Mouse (Mus musculus) embryonic facial prominence, embryonic 12.5 days (tissue): ENCODE measurements around the gene Tubd1. TPM values are rescaled to one million over a fixed set of nuclear protein-coding genes. Genes with fewer than 3 reads are reported as not detected.

Experiments
- ATAC-seq: fragments of 200-750 bp; cut with Nextera tagmentation; 2 replicates; pipeline ENCODE4 v1.8.0; 2017; ENCODE audit not compliant: insufficient number of reproducible peaks, insufficient read depth, low FRiP score, low TSS enrichment
- H3K27ac ChIP-seq: fragments of 300-500 bp; sonication (generic); 2 replicates; pipeline ENCODE4 v1.5.1; 2016; ENCODE audit warnings: mild to moderate bottlenecking
- H3K27me3 ChIP-seq: fragments of 300-500 bp; sonication (generic); 2 replicates; pipeline ENCODE4 v1.6.1; 2016; ENCODE audit warnings: mild to moderate bottlenecking, moderate library complexity
- H3K36me3 ChIP-seq: fragments of 300-500 bp; sonication (generic); 2 replicates; pipeline ENCODE4 v1.6.1; 2016; ENCODE audit warnings: mild to moderate bottlenecking
- H3K4me1 ChIP-seq: fragments of 300-500 bp; sonication (generic); 2 replicates; pipeline ENCODE4 v1.6.1; 2016
- H3K4me2 ChIP-seq: fragments of 300-500 bp; sonication (generic); replicated peaks from 2 replicates; pipeline ENCODE4 v1.6.1; 2016; ENCODE audit warnings: mild to moderate bottlenecking, moderate library complexity
- H3K4me3 ChIP-seq: fragments of 300-500 bp; sonication (generic); 2 replicates; pipeline ENCODE4 v1.5.1; 2016; ENCODE audit warnings: mild to moderate bottlenecking
- H3K9ac ChIP-seq: fragments of 300-500 bp; sonication (generic); 2 replicates; pipeline ENCODE4 v1.6.1; 2016; ENCODE audit warnings: mild to moderate bottlenecking, moderate library complexity
- H3K9me3 ChIP-seq: fragments of 300-500 bp; sonication (generic); 2 replicates; pipeline ENCODE4 v1.6.1; 2016; ENCODE audit warnings: mild to moderate bottlenecking, moderate library complexity
- WGBS: fragments of 180-500 bp; shearing (Covaris S2); methylation state at CpG from one replicate; pipeline ENCODE4 v1.1.7; 2016; 5-methylcytosine and 5-hydroxymethylcytosine counted together
- polyA plus RNA-seq: library from polyadenylated mRNA; unstranded; fragments of >200 nt; fragmentation: Nextera tagmentation; extraction: Ambion mirVana; gene quantifications from 2 replicates; pipeline ENCODE4 v1.2.1, GENCODE M21; 2016

Gene Tubd1
- 11.2 and 14.0 TPM in 2 replicates for polyA plus RNA-seq

- Histone ChIP-seq H3K9ac (peak within 1 kb of the TSS; percentile 98), H3K4me1 (peaks cover 20% of the 10 kb centered on the region), H3K36me3 (0 out of 2 replicates have a peak, but pooled peaks cover 5% of the 10 kb centered on the region), H3K4me3 (peak within 1 kb of the TSS; percentile 99), H3K9me3 (no peaks in the 10 kb centered on the region), H3K27ac (peak within 1 kb of the TSS; percentile 83), H3K4me2 (peak within 1 kb of the TSS; percentile 83), H3K27me3 (no peaks in the 10 kb centered on the region)
- under 1% methylated on average over 43 of the region's 43 CpGs for WGBS
- peak; percentile 94 for ATAC-seq
Measured at GRCm38 (mm10) chr11:86544639-86545299, at the start of gene Tubd1, which contains the start of gene Rps6kb1. Tubd1 (plus strand) TSS chr11:86544991. Rps6kb1 (minus strand) TSS chr11:86544805.

GRCm38 (mm10) chr11:86497356-86497755 lies 47.4 kb upstream of the Tubd1 start:
- no peak overlapping the region for H3K4me3 ChIP-seq
- no peak overlapping the region for H3K9ac ChIP-seq
- H3K4me1 ChIP-seq = 0 out of 2 replicates have a peak, but pooled peaks cover 3% of the 10 kb centered on the region
- no peak for ATAC-seq
- peaks cover 27% of the 10 kb centered on the region for H3K36me3 ChIP-seq
- H3K27me3 ChIP-seq = no peaks in the 10 kb centered on the region
- no peak overlapping the region for H3K4me2 ChIP-seq
- no peaks in the 10 kb centered on the region for H3K9me3 ChIP-seq
- no peak overlapping the region for H3K27ac ChIP-seq
- 94% methylated on average over 1 of the region's 1 CpGs for WGBS

DNA sequence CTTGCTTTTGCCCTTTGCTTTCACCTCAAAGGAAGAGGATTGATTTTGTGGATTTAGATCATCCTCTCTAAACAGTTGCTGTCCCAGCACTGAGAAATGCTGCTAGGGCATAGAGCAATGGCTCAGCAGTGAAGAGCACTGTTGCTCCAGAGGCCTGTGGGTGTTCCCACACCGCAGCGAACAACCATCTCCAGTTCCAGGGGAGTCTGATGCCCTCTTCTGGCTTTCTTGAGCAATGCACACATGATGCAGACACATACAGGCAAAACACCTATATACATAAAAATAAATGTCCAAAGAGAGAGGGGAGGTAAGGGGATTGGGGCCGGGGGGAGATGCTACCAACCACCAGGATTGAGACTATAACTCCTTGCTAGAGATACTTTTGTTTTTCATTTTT lies 46.9 kb upstream of the Tubd1 start:
- no peak for ATAC-seq
- Histone ChIP-seq H3K9ac (no peak overlapping the region), H3K4me3 (no peak overlapping the region), H3K27me3 (no peaks in the 10 kb centered on the region), H3K9me3 (no peaks in the 10 kb centered on the region), H3K36me3 (peaks cover 26% of the 10 kb centered on the region), H3K4me2 (no peak overlapping the region), H3K4me1 (0 out of 2 replicates have a peak, but pooled peaks cover 3% of the 10 kb centered on the region), H3K27ac (no peak overlapping the region)
- WGBS = 68% methylated on average over 3 of the region's 3 CpGs

DNA sequence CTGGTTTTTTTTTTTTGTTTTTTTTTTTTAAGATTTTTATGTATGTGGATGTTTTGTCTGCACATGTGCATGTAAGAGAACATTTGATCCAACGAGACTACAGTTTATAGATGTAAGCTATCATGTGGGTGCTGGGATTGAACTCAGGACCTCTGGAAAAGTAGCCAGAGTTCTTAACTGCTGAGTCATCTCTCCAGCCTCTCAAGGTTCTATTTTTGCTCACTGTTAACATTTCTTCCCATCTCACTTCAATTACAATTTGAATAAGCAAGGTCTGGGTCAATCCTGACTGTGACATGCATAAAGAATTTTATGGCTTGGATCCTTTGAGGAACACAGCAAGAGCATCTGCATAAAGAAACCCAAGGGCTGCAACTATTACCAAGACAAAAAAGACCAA lies 44.0 kb upstream of the Tubd1 start:
- H3K27ac ChIP-seq = no peak overlapping the region
- no peak overlapping the region for H3K4me3 ChIP-seq
- H3K36me3 ChIP-seq = peaks cover 35% of the 10 kb centered on the region
- no peaks in the 10 kb centered on the region for H3K4me1 ChIP-seq
- no peaks in the 10 kb centered on the region for H3K9me3 ChIP-seq
- no peaks in the 10 kb centered on the region for H3K27me3 ChIP-seq
- WGBS = 86% methylated on average over 1 of the region's 1 CpGs
- H3K4me2 ChIP-seq = no peak overlapping the region
- ATAC-seq = no peak
- H3K9ac ChIP-seq = no peak overlapping the region

DNA sequence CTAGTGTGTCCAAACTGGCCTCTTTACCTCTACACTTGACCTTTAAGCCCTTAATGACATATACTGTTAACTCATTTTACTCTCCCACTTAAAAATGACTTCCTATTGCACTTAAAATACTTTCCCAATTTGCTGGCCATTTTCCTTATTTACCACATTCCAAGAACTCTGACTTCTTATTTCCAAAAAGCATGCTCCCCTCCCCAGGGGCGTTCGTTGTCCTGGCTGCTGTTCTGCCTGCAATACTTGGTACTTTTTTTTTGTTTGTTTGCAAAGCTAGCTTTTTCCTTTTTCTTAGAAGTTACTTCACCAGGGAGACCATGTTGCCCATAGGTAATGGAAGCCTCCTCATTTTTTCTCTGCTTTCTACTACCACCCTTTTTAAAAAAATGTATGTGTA lies 41.7 kb upstream of the Tubd1 start:
- Histone ChIP-seq H3K4me2 (no peak overlapping the region), H3K9ac (no peak overlapping the region), H3K4me3 (no peak overlapping the region), H3K36me3 (peaks cover 42% of the 10 kb centered on the region), H3K4me1 (no peaks in the 10 kb centered on the region), H3K9me3 (no peaks in the 10 kb centered on the region), H3K27ac (no peak overlapping the region), H3K27me3 (no peaks in the 10 kb centered on the region)
- ATAC-seq = no peak
- WGBS = 92% methylated on average over 2 of the region's 2 CpGs

DNA sequence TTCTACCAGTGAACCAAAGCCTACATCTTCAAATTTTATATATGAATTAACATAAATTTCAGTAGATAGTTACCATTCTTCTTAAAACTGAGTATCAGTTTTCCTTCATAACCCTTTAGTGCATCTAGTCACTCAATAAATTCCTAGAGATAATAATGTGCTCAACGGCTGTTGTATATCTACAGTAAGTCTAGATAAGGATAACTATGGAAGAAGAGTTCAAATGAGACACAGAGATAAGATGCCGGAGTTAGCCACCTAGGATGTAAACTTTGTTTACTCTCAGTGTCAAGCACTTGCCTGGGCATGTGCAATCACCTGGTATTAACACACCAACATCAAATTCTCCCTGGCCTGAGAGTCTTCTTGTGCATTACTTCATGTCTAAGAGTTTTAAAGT lies 37.5 kb upstream of the Tubd1 start:
- Histone ChIP-seq H3K27ac (no peak overlapping the region), H3K4me1 (no peaks in the 10 kb centered on the region), H3K9ac (no peak overlapping the region), H3K36me3 (peaks cover 70% of the 10 kb centered on the region), H3K4me2 (no peak overlapping the region), H3K27me3 (no peaks in the 10 kb centered on the region), H3K9me3 (no peaks in the 10 kb centered on the region), H3K4me3 (no peak overlapping the region)
- WGBS = 95% methylated on average over 2 of the region's 2 CpGs
- ATAC-seq = no peak

DNA sequence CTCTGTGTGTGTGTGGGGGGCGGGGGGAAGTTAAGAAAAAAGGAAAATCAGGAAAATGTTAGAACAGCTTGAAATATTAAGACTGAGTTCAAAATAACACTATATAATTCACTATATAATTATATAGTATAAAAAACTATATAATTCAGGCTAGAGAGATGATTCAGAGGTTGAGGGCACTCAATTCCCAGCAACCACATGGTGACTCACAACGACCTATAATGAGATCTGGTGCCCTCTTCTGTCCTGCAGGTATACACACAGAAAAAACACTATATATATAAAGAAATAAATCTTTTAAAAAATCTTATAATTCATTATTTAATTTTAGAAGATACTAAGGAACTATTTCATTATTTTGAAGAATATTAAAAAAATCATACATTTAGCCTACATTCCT lies 36.8 kb upstream of the Tubd1 start:
- Histone ChIP-seq H3K9ac (no peak overlapping the region), H3K36me3 (peaks cover 69% of the 10 kb centered on the region), H3K27ac (no peak overlapping the region), H3K27me3 (no peaks in the 10 kb centered on the region), H3K9me3 (no peaks in the 10 kb centered on the region), H3K4me2 (no peak overlapping the region), H3K4me3 (no peak overlapping the region), H3K4me1 (no peaks in the 10 kb centered on the region)
- ATAC-seq = no peak
- 88% methylated on average over 2 of the region's 2 CpGs for WGBS

DNA sequence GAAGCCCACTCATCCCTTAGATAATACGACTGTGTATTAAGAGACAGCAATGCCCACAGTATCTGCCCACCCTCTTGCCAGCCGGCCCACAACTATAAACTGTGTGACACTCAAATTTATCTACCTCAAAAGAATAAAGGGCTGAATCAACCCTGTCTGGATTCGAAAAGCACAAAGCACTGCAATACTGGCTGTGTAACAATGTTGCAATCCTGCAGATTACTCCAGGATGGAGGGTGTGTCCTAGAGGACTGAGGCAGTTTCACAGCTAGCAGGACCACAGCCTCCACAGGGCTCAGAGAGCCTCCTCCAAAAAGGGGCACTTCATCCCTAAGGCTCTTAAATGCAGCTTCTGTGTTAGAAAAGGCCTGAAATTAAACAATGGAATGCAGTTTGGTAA lies 28.2 kb upstream of the Tubd1 start:
- no peak overlapping the region for H3K4me3 ChIP-seq
- H3K27ac ChIP-seq = no peak overlapping the region
- H3K4me2 ChIP-seq = no peak overlapping the region
- no peaks in the 10 kb centered on the region for H3K4me1 ChIP-seq
- no peak for ATAC-seq
- H3K9ac ChIP-seq = no peak overlapping the region
- 89% methylated on average over 3 of the region's 3 CpGs for WGBS
- peaks cover 58% of the 10 kb centered on the region for H3K36me3 ChIP-seq
- H3K27me3 ChIP-seq = no peaks in the 10 kb centered on the region
- no peaks in the 10 kb centered on the region for H3K9me3 ChIP-seq

DNA sequence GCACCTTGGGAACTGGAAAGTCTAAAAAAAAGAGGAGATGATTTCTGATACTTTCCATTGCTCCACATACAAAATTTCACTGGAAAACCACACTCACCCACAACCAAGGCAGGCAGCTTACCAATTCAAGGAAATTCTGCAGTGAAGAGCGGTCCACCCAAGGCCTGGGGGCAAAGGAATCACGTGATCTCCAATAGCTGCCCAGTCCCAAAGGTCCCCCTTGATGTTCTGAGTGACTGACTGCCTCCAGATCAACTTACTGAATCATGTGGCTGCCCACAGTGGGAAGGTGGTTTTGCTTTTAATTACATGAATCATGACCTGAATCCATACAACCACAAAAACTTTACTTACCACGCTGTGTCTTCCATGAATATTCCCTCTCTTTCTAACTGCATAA lies 27.6 kb upstream of the Tubd1 start:
- Histone ChIP-seq H3K4me3 (no peak overlapping the region), H3K27me3 (no peaks in the 10 kb centered on the region), H3K4me2 (no peak overlapping the region), H3K4me1 (no peaks in the 10 kb centered on the region), H3K9me3 (no peaks in the 10 kb centered on the region), H3K27ac (no peak overlapping the region), H3K36me3 (peaks cover 63% of the 10 kb centered on the region), H3K9ac (no peak overlapping the region)
- ATAC-seq = no peak
- WGBS = 81% methylated on average over 3 of the region's 3 CpGs

GRCm38 (mm10) chr11:86519751-86520150 lies 25.0 kb upstream of the Tubd1 start:
- WGBS = 94% methylated on average over 7 of the region's 7 CpGs
- Histone ChIP-seq H3K9me3 (no peaks in the 10 kb centered on the region), H3K27ac (no peak overlapping the region), H3K4me1 (no peaks in the 10 kb centered on the region), H3K4me2 (no peak overlapping the region), H3K36me3 (peaks cover 72% of the 10 kb centered on the region), H3K27me3 (no peaks in the 10 kb centered on the region), H3K4me3 (no peak overlapping the region), H3K9ac (no peak overlapping the region)
- ATAC-seq = no peak

DNA sequence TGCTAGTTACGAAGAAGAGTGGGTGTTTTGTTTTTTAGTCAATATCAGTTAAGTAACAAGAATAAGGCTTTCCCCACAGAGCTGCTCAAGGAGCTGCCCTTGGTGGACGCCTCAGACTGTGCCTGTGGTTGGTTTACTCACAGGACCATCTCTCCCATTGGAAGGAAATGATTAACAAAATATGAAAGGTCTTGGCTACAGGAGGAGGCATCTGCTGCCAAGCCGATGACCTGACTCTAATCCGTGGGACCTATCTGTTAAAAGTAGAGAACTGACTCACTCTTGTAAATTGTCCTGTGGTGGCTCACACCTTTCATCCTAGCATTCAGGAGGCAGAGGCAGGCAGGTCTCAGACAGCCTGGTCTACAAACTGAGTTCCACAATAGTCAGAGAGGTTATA lies 17.3 kb upstream of the Tubd1 start:
- Histone ChIP-seq H3K9me3 (no peaks in the 10 kb centered on the region), H3K27ac (no peak overlapping the region), H3K4me1 (no peaks in the 10 kb centered on the region), H3K27me3 (no peaks in the 10 kb centered on the region), H3K9ac (no peak overlapping the region), H3K4me2 (no peak overlapping the region), H3K4me3 (no peak overlapping the region), H3K36me3 (peaks cover 46% of the 10 kb centered on the region)
- ATAC-seq = no peak
- whole genome bisulfite sequencing = 89% methylated on average over 4 of the region's 4 CpGs

GRCm38 (mm10) chr11:86532834-86533233 lies 12.0 kb upstream of the Tubd1 start:
- Histone ChIP-seq H3K9ac (no peak overlapping the region), H3K4me3 (no peak overlapping the region), H3K4me1 (no peaks in the 10 kb centered on the region), H3K27me3 (no peaks in the 10 kb centered on the region), H3K9me3 (no peaks in the 10 kb centered on the region), H3K4me2 (no peak overlapping the region), H3K36me3 (peaks cover 26% of the 10 kb centered on the region; the same call in 1 of the 2 replicates), H3K27ac (no peak overlapping the region)
- WGBS = 88% methylated on average over 1 of the region's 1 CpGs
- ATAC-seq = no peak
